Mouse (Mus musculus): ENCODE results near the gene Kank2. TPM values are rescaled to one million over a fixed set of nuclear protein-coding genes. Genes with fewer than 3 reads are reported as not detected.

Gene Kank2
- polyA plus RNA-seq, 1 experiment from 2014 or later = 18.7 TPM

- no peaks in the 10 kb centered on the region for H3K4me1 ChIP-seq (ENCODE audit: insufficient read depth, low read length)
- H3K27me3 ChIP-seq (ENCODE audit: insufficient read depth, low read length) = no peaks in the 10 kb centered on the region
- no peak overlapping the region for H3K9ac ChIP-seq (replicated peaks; ENCODE audit: low read length)
- H3K4me3 ChIP-seq (ENCODE audit: low read length) = no peak overlapping the region
- no peaks in the 10 kb centered on the region for H3K9me3 ChIP-seq (ENCODE audit: low read length)
- no peak overlapping the region for H3K27ac ChIP-seq (ENCODE audit: low read length)
- peaks cover 40% of the 10 kb centered on the region for H3K36me3 ChIP-seq (ENCODE audit: insufficient read depth, low read length)
- no peak overlapping the region for H3K4me2 ChIP-seq (replicated peaks; ENCODE audit: low read depth, low read length)
- no peak for ATAC-seq (ENCODE audit: low FRiP score, low TSS enrichment)
- 96% methylated on average over 2 of the region's 2 CpGs for WGBS
These were observed 20.7 kb upstream of the Kank2 start for GRCm38 (mm10) chr9:21819181-21819729.

GRCm38 (mm10) chr9:21818561-21818960 is 20.0 kb upstream of the Kank2 start:
- no peak overlapping the region for H3K4me3 ChIP-seq (ENCODE audit: low read length)
- no peaks in the 10 kb centered on the region for H3K9me3 ChIP-seq (ENCODE audit: low read length)
- no peak for ATAC-seq (ENCODE audit: low FRiP score, low TSS enrichment)
- no peaks in the 10 kb centered on the region for H3K27me3 ChIP-seq (ENCODE audit: insufficient read depth, low read length)
- H3K4me1 ChIP-seq (ENCODE audit: insufficient read depth, low read length) = no peaks in the 10 kb centered on the region
- H3K36me3 ChIP-seq (ENCODE audit: insufficient read depth, low read length) = peaks cover 42% of the 10 kb centered on the region
- no peak overlapping the region for H3K9ac ChIP-seq (replicated peaks; ENCODE audit: low read length)
- 90% methylated on average over 6 of the region's 6 CpGs for WGBS
- no peak overlapping the region for H3K27ac ChIP-seq (ENCODE audit: low read length)
- no peak overlapping the region for H3K4me2 ChIP-seq (replicated peaks; ENCODE audit: low read depth, low read length)

DNA sequence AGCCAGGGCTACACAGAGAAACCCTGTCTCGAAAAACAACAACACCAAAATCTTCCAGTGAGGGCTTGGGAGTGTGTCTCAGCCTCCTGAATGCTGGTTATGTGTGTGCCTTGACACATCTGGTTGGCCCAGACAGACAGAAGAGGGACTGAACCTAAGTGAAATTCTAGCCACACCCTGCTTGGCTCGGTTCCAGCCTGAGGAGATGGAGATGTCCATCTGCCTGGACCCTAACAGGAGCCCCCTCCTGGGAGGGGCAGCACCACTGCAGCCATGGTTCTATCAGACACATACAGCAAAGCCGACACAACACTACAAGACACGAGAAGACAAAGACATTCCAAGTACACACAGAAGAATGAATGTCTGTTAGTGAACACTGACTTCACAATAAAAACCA is 19.6 kb upstream of the Kank2 start:
- Histone ChIP-seq H3K27me3 (ENCODE audit: insufficient read depth, low read length) (no peaks in the 10 kb centered on the region), H3K4me3 (ENCODE audit: low read length) (no peak overlapping the region), H3K27ac (ENCODE audit: low read length) (no peak overlapping the region), H3K36me3 (ENCODE audit: insufficient read depth, low read length) (peaks cover 45% of the 10 kb centered on the region), H3K9me3 (ENCODE audit: low read length) (no peaks in the 10 kb centered on the region), H3K9ac (replicated peaks; ENCODE audit: low read length) (no peak overlapping the region), H3K4me2 (replicated peaks; ENCODE audit: low read depth, low read length) (no peak overlapping the region), H3K4me1 (ENCODE audit: insufficient read depth, low read length) (no peaks in the 10 kb centered on the region)
- WGBS = 89% methylated on average over 4 of the region's 4 CpGs
- no peak for ATAC-seq (ENCODE audit: low FRiP score, low TSS enrichment)

- Histone ChIP-seq H3K4me3 (ENCODE audit: low read length) (no peak overlapping the region), H3K4me1 (ENCODE audit: insufficient read depth, low read length) (no peaks in the 10 kb centered on the region), H3K4me2 (replicated peaks; ENCODE audit: low read depth, low read length) (no peak overlapping the region), H3K27me3 (ENCODE audit: insufficient read depth, low read length) (no peaks in the 10 kb centered on the region), H3K9ac (replicated peaks; ENCODE audit: low read length) (no peak overlapping the region), H3K9me3 (ENCODE audit: low read length) (no peaks in the 10 kb centered on the region), H3K36me3 (ENCODE audit: insufficient read depth, low read length) (peaks cover 56% of the 10 kb centered on the region), H3K27ac (ENCODE audit: low read length) (no peak overlapping the region)
- 76% methylated on average over 9 of the region's 9 CpGs for WGBS
- ATAC-seq (ENCODE audit: low FRiP score, low TSS enrichment) = no peak; the same call in 1 of the 2 replicates
These were observed 18.3 kb upstream of the Kank2 start for GRCm38 (mm10) chr9:21816716-21817305.

- H3K27ac ChIP-seq (ENCODE audit: low read length) = no peak overlapping the region
- H3K36me3 ChIP-seq (ENCODE audit: insufficient read depth, low read length) = peaks cover 32% of the 10 kb centered on the region
- no peak overlapping the region for H3K4me3 ChIP-seq (ENCODE audit: low read length)
- no peak for ATAC-seq (ENCODE audit: low FRiP score, low TSS enrichment)
- H3K4me2 ChIP-seq (replicated peaks; ENCODE audit: low read depth, low read length) = no peak overlapping the region
- 87% methylated on average over 5 of the region's 5 CpGs for WGBS
- H3K4me1 ChIP-seq (ENCODE audit: insufficient read depth, low read length) = peaks cover 5% of the 10 kb centered on the region; the same call in 1 of the 2 replicates
- H3K27me3 ChIP-seq (ENCODE audit: insufficient read depth, low read length) = no peaks in the 10 kb centered on the region
- no peaks in the 10 kb centered on the region for H3K9me3 ChIP-seq (ENCODE audit: low read length)
- H3K9ac ChIP-seq (replicated peaks; ENCODE audit: low read length) = no peak overlapping the region
These were observed 12.6 kb upstream of the Kank2 start for GRCm38 (mm10) chr9:21811170-21811569.

GRCm38 (mm10) chr9:21808561-21808960 is 10.0 kb upstream of the Kank2 start:
- Histone ChIP-seq H3K9ac (replicated peaks; ENCODE audit: low read length) (no peak overlapping the region), H3K27ac (ENCODE audit: low read length) (no peak overlapping the region), H3K27me3 (ENCODE audit: insufficient read depth, low read length) (no peaks in the 10 kb centered on the region), H3K4me1 (ENCODE audit: insufficient read depth, low read length) (peaks cover 10% of the 10 kb centered on the region), H3K4me2 (replicated peaks; ENCODE audit: low read depth, low read length) (no peak overlapping the region), H3K36me3 (ENCODE audit: insufficient read depth, low read length) (peaks cover 18% of the 10 kb centered on the region), H3K9me3 (ENCODE audit: low read length) (no peaks in the 10 kb centered on the region), H3K4me3 (ENCODE audit: low read length) (no peak overlapping the region)
- 69% methylated on average over 3 of the region's 3 CpGs for WGBS
- ATAC-seq (ENCODE audit: low FRiP score, low TSS enrichment) = no peak

- 52% methylated on average over 11 of the region's 11 CpGs for WGBS
- no peak overlapping the region for H3K4me2 ChIP-seq (replicated peaks; ENCODE audit: low read depth, low read length)
- H3K36me3 ChIP-seq (ENCODE audit: insufficient read depth, low read length) = peaks cover 5% of the 10 kb centered on the region; the same call in 1 of the 2 replicates
- H3K27ac ChIP-seq (ENCODE audit: low read length) = no peak overlapping the region
- H3K9ac ChIP-seq (replicated peaks; ENCODE audit: low read length) = no peak overlapping the region
- no peak overlapping the region for H3K4me3 ChIP-seq (ENCODE audit: low read length)
- H3K27me3 ChIP-seq (ENCODE audit: insufficient read depth, low read length) = no peaks in the 10 kb centered on the region
- H3K4me1 ChIP-seq (ENCODE audit: insufficient read depth, low read length) = peaks cover 10% of the 10 kb centered on the region
- ATAC-seq (ENCODE audit: low FRiP score, low TSS enrichment) = no peak
- no peaks in the 10 kb centered on the region for H3K9me3 ChIP-seq (ENCODE audit: low read length)
These were observed 8.4 kb upstream of the Kank2 start for GRCm38 (mm10) chr9:21806976-21807375.

DNA sequence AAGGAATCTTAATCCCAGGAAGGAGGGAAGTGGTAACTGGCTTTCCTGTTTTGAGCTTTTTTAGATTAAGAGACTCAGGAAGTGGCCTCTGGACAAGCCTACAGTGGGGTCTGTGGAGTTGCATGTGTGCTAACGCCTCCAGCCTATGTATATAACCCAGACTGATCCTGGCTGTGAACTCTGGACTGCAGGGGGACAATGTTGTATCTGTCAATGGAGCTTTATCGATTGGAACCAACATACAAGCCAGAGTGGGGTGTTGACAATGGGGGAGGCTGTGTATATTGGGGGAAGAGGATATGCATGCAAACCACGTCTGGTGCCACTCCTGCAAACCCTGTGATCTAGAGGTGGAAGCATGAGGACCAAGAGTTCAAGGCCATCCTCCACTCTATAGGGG is 7.8 kb upstream of the Kank2 start:
- Histone ChIP-seq H3K27ac (ENCODE audit: low read length) (no peak overlapping the region), H3K4me2 (replicated peaks; ENCODE audit: low read depth, low read length) (no peak overlapping the region), H3K4me3 (ENCODE audit: low read length) (no peak overlapping the region), H3K9me3 (ENCODE audit: low read length) (no peaks in the 10 kb centered on the region), H3K4me1 (ENCODE audit: insufficient read depth, low read length) (peaks cover 10% of the 10 kb centered on the region), H3K36me3 (ENCODE audit: insufficient read depth, low read length) (0 out of 2 replicates have a peak, but pooled peaks cover 4% of the 10 kb centered on the region), H3K27me3 (ENCODE audit: insufficient read depth, low read length) (no peaks in the 10 kb centered on the region), H3K9ac (replicated peaks; ENCODE audit: low read length) (no peak overlapping the region)
- WGBS = 63% methylated on average over 3 of the region's 3 CpGs
- no peak for ATAC-seq (ENCODE audit: low FRiP score, low TSS enrichment)

GRCm38 (mm10) chr9:21803986-21804644 is 5.6 kb upstream of the Kank2 start:
- H3K4me2 ChIP-seq (replicated peaks; ENCODE audit: low read depth, low read length) = no peak overlapping the region

GRCm38 (mm10) chr9:21801591-21801990 is 3.0 kb upstream of the Kank2 start:
- 91% methylated on average over 7 of the region's 7 CpGs for WGBS
- no peak overlapping the region for H3K4me3 ChIP-seq (ENCODE audit: low read length)
- H3K4me2 ChIP-seq (replicated peaks; ENCODE audit: low read depth, low read length) = no peak overlapping the region
- H3K9me3 ChIP-seq (ENCODE audit: low read length) = no peaks in the 10 kb centered on the region
- H3K27me3 ChIP-seq (ENCODE audit: insufficient read depth, low read length) = no peaks in the 10 kb centered on the region
- H3K9ac ChIP-seq (replicated peaks; ENCODE audit: low read length) = no peak overlapping the region
- H3K27ac ChIP-seq (ENCODE audit: low read length) = no peak overlapping the region
- ATAC-seq (ENCODE audit: low FRiP score, low TSS enrichment) = no peak
- H3K36me3 ChIP-seq (ENCODE audit: insufficient read depth, low read length) = 0 out of 2 replicates have a peak, but pooled peaks cover 3% of the 10 kb centered on the region
- peaks cover 18% of the 10 kb centered on the region for H3K4me1 ChIP-seq (ENCODE audit: insufficient read depth, low read length)

More at GRCm38 (mm10) chr9:21803986-21804644, 5.6 kb upstream of the Kank2 start:
- H3K9ac ChIP-seq (replicated peaks; ENCODE audit: low read length) = 0 out of 2 replicates have a peak overlapping the region, but pooled peaks have one; percentile 37
- H3K36me3 ChIP-seq (ENCODE audit: insufficient read depth, low read length) = 0 out of 2 replicates have a peak, but pooled peaks cover 3% of the 10 kb centered on the region
- ATAC-seq (ENCODE audit: low FRiP score, low TSS enrichment) = peak; percentile 91
- H3K9me3 ChIP-seq (ENCODE audit: low read length) = no peaks in the 10 kb centered on the region
- peak overlapping the region; percentile 21; the same call in 1 of the 2 replicates for H3K27ac ChIP-seq (ENCODE audit: low read length)
- H3K4me3 ChIP-seq (ENCODE audit: low read length) = no peak overlapping the region
- 35% methylated on average over 13 of the region's 13 CpGs for WGBS
- H3K4me1 ChIP-seq (ENCODE audit: insufficient read depth, low read length) = peaks cover 10% of the 10 kb centered on the region
- H3K27me3 ChIP-seq (ENCODE audit: insufficient read depth, low read length) = no peaks in the 10 kb centered on the region

Measured in kidney, embryonic 16.5 days (tissue).